Mouse (Mus musculus): Measurements from ENCODE around the gene Olfr811. TPM values are rescaled to one million over a fixed set of nuclear protein-coding genes. Genes with fewer than 3 reads are reported as not detected.

The Olfr811 gene
- polyA plus RNA-seq, 1 experiment from 2014 or later, result not detected

Other genes starting within 250 kb of the Olfr811 start
- gene Olfr794, start 236.7 kb downstream of the Olfr811 start, polyA plus RNA-seq (2014; fragmentation: Nextera tagmentation; extraction: Ambion mirVana), result not detected in 2 replicates
- not detected in 2 replicates for gene Olfr796, start 191.8 kb downstream of the Olfr811 start, polyA plus RNA-seq (2014; fragmentation: Nextera tagmentation; extraction: Ambion mirVana)
- not detected in 2 replicates for gene Olfr798, start 176.5 kb downstream of the Olfr811 start, polyA plus RNA-seq (2014; fragmentation: Nextera tagmentation; extraction: Ambion mirVana)
- gene Olfr799, start 166.9 kb downstream of the Olfr811 start, polyA plus RNA-seq (2014; fragmentation: Nextera tagmentation; extraction: Ambion mirVana), result not detected in 2 replicates
- not detected in 2 replicates for gene Olfr800, start 146.7 kb downstream of the Olfr811 start, polyA plus RNA-seq (2014; fragmentation: Nextera tagmentation; extraction: Ambion mirVana)
- gene Olfr801, start 130.5 kb downstream of the Olfr811 start, polyA plus RNA-seq (2014; fragmentation: Nextera tagmentation; extraction: Ambion mirVana), result not detected in 2 replicates
- gene Olfr802, start 116.2 kb downstream of the Olfr811 start, polyA plus RNA-seq (2014; fragmentation: Nextera tagmentation; extraction: Ambion mirVana), result not detected in 2 replicates
- gene Olfr803, start 110.1 kb downstream of the Olfr811 start, polyA plus RNA-seq (2014; fragmentation: Nextera tagmentation; extraction: Ambion mirVana), result not detected in 2 replicates
- not detected in 2 replicates for gene Olfr804, start 101.2 kb downstream of the Olfr811 start, polyA plus RNA-seq (2014; fragmentation: Nextera tagmentation; extraction: Ambion mirVana)
- not detected in 2 replicates for gene Olfr805, start 75.0 kb downstream of the Olfr811 start, polyA plus RNA-seq (2014; fragmentation: Nextera tagmentation; extraction: Ambion mirVana)
- not detected in 2 replicates for gene Olfr806, start 62.5 kb downstream of the Olfr811 start, polyA plus RNA-seq (2014; fragmentation: Nextera tagmentation; extraction: Ambion mirVana)
- gene Olfr807, start 46.6 kb downstream of the Olfr811 start, polyA plus RNA-seq (2014; fragmentation: Nextera tagmentation; extraction: Ambion mirVana), result not detected in 2 replicates
- not detected in 2 replicates for gene Olfr808, start 38.9 kb downstream of the Olfr811 start, polyA plus RNA-seq (2014; fragmentation: Nextera tagmentation; extraction: Ambion mirVana)
- gene Olfr809, start 29.8 kb downstream of the Olfr811 start, polyA plus RNA-seq (2014; fragmentation: Nextera tagmentation; extraction: Ambion mirVana), result not detected in 2 replicates
- gene Olfr810, start 9.5 kb downstream of the Olfr811 start, polyA plus RNA-seq (2014; fragmentation: Nextera tagmentation; extraction: Ambion mirVana), result not detected in 2 replicates
- gene Olfr812, start 41.7 kb upstream of the Olfr811 start, polyA plus RNA-seq (2014; fragmentation: Nextera tagmentation; extraction: Ambion mirVana), result not detected in 2 replicates
- gene Olfr813, start 51.0 kb upstream of the Olfr811 start, polyA plus RNA-seq (2014; fragmentation: Nextera tagmentation; extraction: Ambion mirVana), result not detected in 2 replicates
- not detected in 2 replicates for gene Olfr814, start 75.5 kb upstream of the Olfr811 start, polyA plus RNA-seq (2014; fragmentation: Nextera tagmentation; extraction: Ambion mirVana)
- gene Olfr815, start 101.5 kb upstream of the Olfr811 start, polyA plus RNA-seq (2014; fragmentation: Nextera tagmentation; extraction: Ambion mirVana), result not detected in 2 replicates
- not detected in 2 replicates for gene Olfr816, start 111.2 kb upstream of the Olfr811 start, polyA plus RNA-seq (2014; fragmentation: Nextera tagmentation; extraction: Ambion mirVana)
- not detected in 2 replicates for gene Olfr818, start 144.7 kb upstream of the Olfr811 start, polyA plus RNA-seq (2014; fragmentation: Nextera tagmentation; extraction: Ambion mirVana)
- gene Olfr819, start 162.9 kb upstream of the Olfr811 start, polyA plus RNA-seq (2014; fragmentation: Nextera tagmentation; extraction: Ambion mirVana), result not detected in 2 replicates
- gene Olfr247, start 171.7 kb upstream of the Olfr811 start, polyA plus RNA-seq (2014; fragmentation: Nextera tagmentation; extraction: Ambion mirVana), result not detected in 2 replicates
- gene Gm10310, start 180.7 kb upstream of the Olfr811 start, polyA plus RNA-seq (2014; fragmentation: Nextera tagmentation; extraction: Ambion mirVana), result not detected in 2 replicates
- not detected in 2 replicates for gene Olfr820, start 208.2 kb upstream of the Olfr811 start, polyA plus RNA-seq (2014; fragmentation: Nextera tagmentation; extraction: Ambion mirVana)
- gene Olfr821, start 226.0 kb upstream of the Olfr811 start, polyA plus RNA-seq (2014; fragmentation: Nextera tagmentation; extraction: Ambion mirVana), result not detected in 2 replicates

Measured in forebrain, embryonic 14.5 days (tissue).